Mouse (Mus musculus) thymus, adult 2 months (tissue): ENCODE measurements around the gene Slc13a3.

Experiments used
- CTCF ChIP-seq: fragments of 200-500 bp; IDR thresholded peaks from 2 replicates; pipeline ENCODE4 v1.5.1; 2012; ENCODE audit warnings: mild to moderate bottlenecking, control low read depth, low read length, moderate library complexity, borderline replicate concordance; ENCODE audit not compliant: control insufficient read depth, poor library complexity, insufficient read depth; ENCODE audit errors: extremely low read depth
- POLR2A ChIP-seq: fragments of 200-500 bp; IDR thresholded peaks from 2 replicates; pipeline ENCODE4 v1.6.1; 2012; ENCODE audit warnings: mild to moderate bottlenecking, low read length, control low read depth, moderate library complexity; ENCODE audit not compliant: control insufficient read depth, poor library complexity, insufficient read depth; ENCODE audit errors: extremely low read depth

GRCm38 (mm10) chr2:165363282-165363681, 109.7 kb downstream of the Slc13a3 start:
- no peak for TF ChIP-seq POLR2A
- TF ChIP-seq CTCF: no peak
